Mouse (Mus musculus): ENCODE results near the gene Impg1. TPM values are rescaled to one million over a fixed set of nuclear protein-coding genes. Genes with fewer than 3 reads are reported as not detected.

Gene Impg1
- not detected for polyA plus RNA-seq (2014; fragmentation: Illumina TruSeq; extraction: RNeasy Lipid Tissue Mini Kit (QIAGEN cat#74804); ENCODE audit: low read depth, low replicate concordance)

GRCm38 (mm10) chr9:80465381-80465780 lies at the start of gene Impg1:
Gene Impg1 (minus strand): TSS chr9:80465481.

Measured in adipose tissue, adult 10 weeks (tissue).